Mouse (Mus musculus): Measurements from ENCODE around the gene Stard13.

The Stard13 gene

GRCm38 (mm10) chr5:151022939-151023338, 210.7 kb downstream of the Stard13 start:
- DNase-seq (ENCODE audit: low read depth, low spot score) = no peak

GRCm38 (mm10) chr5:151022026-151022425, 211.6 kb downstream of the Stard13 start:
- no peak for DNase-seq (ENCODE audit: low read depth, low spot score)

- DNase-seq (ENCODE audit: low read depth, low spot score) = no peak
These were observed 212.8 kb downstream of the Stard13 start for GRCm38 (mm10) chr5:151020831-151021230.

- DNase-seq (ENCODE audit: low read depth, low spot score) = no peak
These were observed 213.4 kb downstream of the Stard13 start for GRCm38 (mm10) chr5:151020031-151020820.

- no peak for DNase-seq (ENCODE audit: low read depth, low spot score)
These were observed 214.7 kb downstream of the Stard13 start for GRCm38 (mm10) chr5:151018959-151019358.

GRCm38 (mm10) chr5:151018450-151018849, 215.2 kb downstream of the Stard13 start:
- no peak for DNase-seq (ENCODE audit: low read depth, low spot score)

- DNase-seq (ENCODE audit: low read depth, low spot score) = no peak
These were observed 229.3 kb downstream of the Stard13 start for GRCm38 (mm10) chr5:151004216-151004755.

- DNase-seq (ENCODE audit: low read depth, low spot score) = no peak
These were observed 231.6 kb downstream of the Stard13 start for GRCm38 (mm10) chr5:151002051-151002450.

GRCm38 (mm10) chr5:151001111-151001510, 232.5 kb downstream of the Stard13 start:
- no peak for DNase-seq (ENCODE audit: low read depth, low spot score)

- DNase-seq (ENCODE audit: low read depth, low spot score) = no peak
These were observed 237.1 kb downstream of the Stard13 start for GRCm38 (mm10) chr5:150996586-150996985.

GRCm38 (mm10) chr5:150994096-150994495, 239.5 kb downstream of the Stard13 start:
- no peak for DNase-seq (ENCODE audit: low read depth, low spot score)

Measured in brain, embryonic 18.5 days (tissue).